Mouse (Mus musculus) embryonic fibroblast, embryonic 13.5 days (primary cell): ENCODE results near the gene Ddx27. TPM values are rescaled to one million over a fixed set of nuclear protein-coding genes. Genes with fewer than 3 reads are reported as not detected.

Experiments
- H3K27ac ChIP-seq: 2 replicates; pipeline ENCODE4 v1.5.1; 2012; ENCODE audit warnings: low read length, control low read depth, inconsistent platforms; ENCODE audit not compliant: insufficient read depth
- H3K4me1 ChIP-seq: 2 replicates; pipeline ENCODE4 v1.6.1; 2011; ENCODE audit warnings: low read length; ENCODE audit not compliant: control insufficient read depth, insufficient read depth
- H3K4me3 ChIP-seq: 2 replicates; pipeline ENCODE4 v1.5.1; 2011; ENCODE audit warnings: mild to moderate bottlenecking, control low read depth, low read length; ENCODE audit not compliant: insufficient read depth
- CTCF ChIP-seq: IDR thresholded peaks from 2 replicates; pipeline ENCODE4 v1.5.1; 2011; ENCODE audit warnings: mild to moderate bottlenecking, control low read depth, low read length, moderate library complexity, borderline replicate concordance; ENCODE audit not compliant: insufficient read depth
- POLR2A ChIP-seq: IDR thresholded peaks from 2 replicates; pipeline ENCODE4 v1.6.1; 2011; ENCODE audit warnings: low read depth, mild to moderate bottlenecking, control low read depth, low read length, moderate library complexity
- polyA plus RNA-seq: library from polyadenylated mRNA; stranded (reverse); fragments of >200 nt; gene quantifications from 2 replicates; pipeline ENCODE4 v1.2.4, GENCODE M21; 2011; ENCODE audit warnings: low read depth; ENCODE audit not compliant: missing spikeins, insufficient read length

Gene Ddx27
- polyA plus RNA-seq, 1 experiment = 29.9 TPM

DNA sequence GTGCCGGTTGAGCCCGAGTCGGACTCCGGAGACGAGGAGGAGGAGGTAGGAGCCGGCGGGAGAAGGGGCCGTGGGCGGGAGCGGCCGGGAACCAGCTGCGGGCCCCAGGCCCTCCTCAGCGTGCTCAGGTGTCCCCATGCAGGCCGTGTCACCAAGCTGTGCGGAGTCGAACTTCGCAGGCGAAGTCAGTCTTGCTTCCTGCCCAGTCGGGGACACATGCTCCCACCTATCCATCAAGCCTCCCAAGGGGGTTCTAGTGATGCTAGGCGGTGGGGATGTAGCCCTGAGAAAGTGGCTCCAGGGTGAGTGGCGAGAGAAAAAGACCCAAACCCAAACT, 357 bp downstream of the Ddx27 start:
- no peak overlapping the region for H3K27ac ChIP-seq
- TF ChIP-seq POLR2A (no peak), CTCF (no peak)
- peak overlapping the region; percentile 93 for H3K4me3 ChIP-seq
- peaks cover 4% of the 10 kb centered on the region for H3K4me1 ChIP-seq

DNA sequence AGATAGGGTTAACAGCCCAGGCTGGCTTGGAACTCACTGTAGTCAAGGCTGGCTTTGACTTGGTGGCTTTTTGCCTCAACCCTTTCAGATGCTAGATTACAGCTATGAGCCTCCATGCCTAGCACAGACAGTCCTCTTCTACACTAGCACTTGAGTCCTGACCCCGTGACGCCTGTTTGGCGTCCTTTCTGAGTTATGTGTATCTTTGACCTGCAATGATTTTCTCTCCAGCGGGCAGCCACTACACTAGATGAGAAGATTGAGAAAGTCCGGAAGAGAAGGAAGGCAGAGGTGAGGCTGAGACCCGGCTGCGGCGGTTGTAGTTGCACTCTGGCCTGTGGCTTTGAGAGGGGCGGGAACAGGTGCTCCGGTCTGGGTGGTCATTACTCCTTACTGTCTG, 4.4 kb downstream of the Ddx27 start:
- TF ChIP-seq POLR2A (no peak), CTCF (no peak)
- Histone ChIP-seq H3K4me1 (peaks cover 4% of the 10 kb centered on the region), H3K27ac (no peak overlapping the region), H3K4me3 (no peak overlapping the region)

DNA sequence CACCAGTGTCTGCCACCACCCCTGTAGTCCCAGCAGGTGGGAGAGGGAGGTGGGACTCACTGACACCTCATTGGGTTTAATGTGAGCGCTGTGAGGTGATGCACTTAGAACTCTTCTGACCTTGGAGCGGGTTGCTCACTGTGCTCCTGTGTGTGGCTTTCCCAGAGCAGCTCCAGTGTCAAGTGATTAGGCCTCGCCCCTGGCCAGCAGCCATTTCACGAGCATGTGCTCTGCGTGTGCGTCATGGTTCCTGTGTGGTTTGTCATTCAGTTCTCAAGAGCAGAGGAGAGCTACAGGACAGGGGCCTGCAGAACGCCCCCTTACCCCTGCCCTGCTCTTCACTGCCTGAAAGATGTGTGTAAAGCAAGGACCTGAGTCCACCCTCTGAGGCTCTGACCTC, 13.6 kb downstream of the Ddx27 start:
- H3K27ac ChIP-seq = no peak overlapping the region
- no peak for TF ChIP-seq CTCF
- TF ChIP-seq POLR2A = no peak
- H3K4me3 ChIP-seq = no peak overlapping the region
- no peaks in the 10 kb centered on the region for H3K4me1 ChIP-seq

DNA sequence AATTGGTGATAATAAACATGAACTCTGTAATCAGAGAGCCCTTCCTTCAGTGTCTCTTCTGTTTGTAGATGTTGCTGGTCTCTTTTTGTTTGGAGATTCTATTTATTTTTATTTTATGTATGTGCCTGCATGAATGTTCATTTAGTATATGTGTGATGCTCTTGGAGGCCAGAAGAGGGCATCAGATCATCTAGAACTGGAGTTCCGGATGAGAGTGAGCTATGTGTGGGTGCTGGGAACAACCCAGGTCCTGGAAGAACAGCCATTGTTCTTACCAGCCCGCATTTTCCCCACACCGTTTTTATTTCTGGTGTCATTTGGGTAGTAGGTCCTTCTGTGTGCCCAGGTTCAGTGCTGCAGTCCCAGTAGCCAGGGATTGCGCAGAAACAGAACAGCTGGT, 15.5 kb downstream of the Ddx27 start:
- no peak overlapping the region for H3K4me3 ChIP-seq
- no peaks in the 10 kb centered on the region for H3K4me1 ChIP-seq
- TF ChIP-seq CTCF (no peak), POLR2A (no peak)
- no peak overlapping the region for H3K27ac ChIP-seq

DNA sequence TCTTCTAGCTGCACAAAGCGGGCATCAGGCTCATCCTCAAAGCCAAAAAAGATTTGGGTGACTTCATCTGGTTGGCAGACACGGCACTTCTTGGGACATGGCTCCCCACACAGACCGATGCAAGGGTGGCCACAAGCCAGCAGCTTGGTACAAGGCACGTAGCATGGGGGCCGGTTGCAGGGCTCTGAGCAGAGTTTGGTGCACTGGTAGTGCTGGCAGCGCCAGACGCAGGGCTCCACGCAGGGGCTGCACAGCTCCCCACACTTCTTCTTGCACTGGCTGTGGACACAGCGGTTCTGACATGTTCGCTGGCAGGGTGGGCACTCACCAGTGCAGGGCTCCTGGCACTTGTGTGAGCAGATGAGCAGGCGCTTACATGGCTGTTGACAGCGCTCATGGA, 22.7 kb downstream of the Ddx27 start:
- Histone ChIP-seq H3K4me3 (no peak overlapping the region), H3K4me1 (no peaks in the 10 kb centered on the region), H3K27ac (no peak overlapping the region)
- no peak for TF ChIP-seq POLR2A
- TF ChIP-seq CTCF = no peak

DNA sequence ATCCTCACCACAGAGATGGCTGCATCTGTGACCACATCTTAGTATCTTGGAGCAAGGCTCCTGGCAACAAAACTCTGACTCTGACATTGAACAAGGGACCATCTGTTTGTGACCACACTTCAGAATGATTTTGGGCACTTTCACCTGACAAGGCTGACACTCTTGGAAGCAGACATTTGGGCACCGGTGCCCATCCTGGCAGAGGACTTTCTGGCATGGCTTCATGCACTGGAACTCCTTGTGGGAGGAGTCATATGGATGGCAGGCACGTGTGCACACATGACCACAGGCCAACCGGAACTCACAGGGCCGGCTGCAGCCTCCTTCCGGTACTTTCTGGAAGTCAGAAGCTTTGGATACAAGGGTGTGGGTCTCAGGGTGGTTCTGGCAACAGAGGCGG, 23.3 kb downstream of the Ddx27 start:
- Histone ChIP-seq H3K4me3 (no peak overlapping the region), H3K4me1 (no peaks in the 10 kb centered on the region)
- TF ChIP-seq POLR2A = no peak
- TF ChIP-seq CTCF = no peak

DNA sequence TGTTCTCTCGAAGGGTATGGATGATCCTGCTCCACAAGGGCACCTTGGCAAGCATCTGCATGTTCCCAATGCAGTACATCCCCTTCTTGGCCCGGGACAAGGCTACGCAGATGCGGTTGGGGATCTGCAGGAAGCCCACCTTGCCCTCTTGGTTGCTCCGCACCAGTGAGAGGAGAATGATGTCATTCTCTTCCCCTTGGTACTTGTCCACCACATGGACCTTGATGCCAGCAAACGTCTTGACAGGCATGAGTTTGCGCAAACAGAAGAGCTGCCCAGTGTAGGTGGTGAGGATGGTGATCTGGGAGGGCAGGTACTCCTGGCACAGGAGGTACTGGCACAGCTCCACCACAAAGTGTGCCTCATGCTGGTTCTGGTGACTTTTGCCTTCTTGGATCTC, 23.7 kb downstream of the Ddx27 start:
- no peak overlapping the region for H3K4me3 ChIP-seq
- H3K4me1 ChIP-seq = no peaks in the 10 kb centered on the region
- no peak for TF ChIP-seq CTCF
- TF ChIP-seq POLR2A = no peak
- no peak overlapping the region for H3K27ac ChIP-seq

More for the DNA sequence above, 23.3 kb downstream of the Ddx27 start:
- H3K27ac ChIP-seq = no peak overlapping the region

DNA sequence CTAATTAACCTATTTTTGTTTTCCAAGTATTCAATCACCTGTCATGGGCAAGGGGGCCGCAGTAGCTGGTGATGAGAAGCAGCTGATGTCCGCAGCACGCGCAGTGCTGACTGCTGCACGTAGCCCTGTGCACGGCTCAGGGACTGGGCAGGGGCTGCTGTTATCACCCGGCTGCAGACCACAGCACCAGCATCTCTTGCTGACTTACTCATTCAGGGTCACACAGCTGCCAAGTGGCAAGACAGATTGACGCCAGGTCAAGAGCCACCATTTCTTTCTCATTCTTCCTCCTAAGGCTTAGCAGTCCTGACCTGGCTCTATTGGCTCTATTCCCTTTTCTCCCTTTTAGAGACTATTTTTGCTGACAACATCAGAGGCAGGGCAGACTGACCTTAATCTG, 24.4 kb downstream of the Ddx27 start:
- no peaks in the 10 kb centered on the region for H3K4me1 ChIP-seq
- TF ChIP-seq CTCF (no peak), POLR2A (no peak)
- H3K27ac ChIP-seq = no peak overlapping the region
- no peak overlapping the region for H3K4me3 ChIP-seq

DNA sequence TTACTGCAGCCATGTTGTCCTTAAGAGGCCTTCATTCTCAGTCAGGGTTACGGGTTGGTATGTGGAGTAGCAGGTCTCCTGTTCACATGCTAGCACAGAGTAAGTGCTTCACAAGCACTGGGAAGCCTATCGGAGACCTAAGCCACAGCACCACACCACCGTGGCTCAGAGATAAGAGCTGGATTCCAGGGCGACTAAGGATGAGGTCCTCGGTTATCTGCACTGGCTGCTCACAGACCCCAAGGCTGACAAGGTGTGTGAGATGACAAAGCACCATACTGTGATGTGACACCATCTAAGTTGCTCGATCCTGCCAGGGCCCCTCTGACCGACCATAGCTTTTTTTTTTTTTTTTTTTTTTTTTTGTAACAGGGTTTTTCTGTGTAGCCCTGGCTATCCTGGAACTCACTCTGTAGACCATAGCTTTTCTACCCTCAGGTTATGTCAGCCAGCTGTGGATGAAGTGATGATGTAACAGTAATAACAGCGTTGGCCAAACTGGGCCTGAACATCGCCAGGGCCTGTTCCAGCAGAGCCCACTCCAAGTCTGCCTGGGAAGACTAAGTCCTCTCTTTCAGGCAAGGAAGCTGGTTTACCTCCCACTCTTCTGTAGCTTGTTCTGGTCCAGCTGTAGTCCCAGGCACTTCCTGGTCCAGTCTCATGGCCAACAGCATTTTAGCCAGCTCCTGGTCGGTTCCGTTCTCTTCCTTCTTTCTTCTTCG, 28.6 kb downstream of the Ddx27 start:
- TF ChIP-seq CTCF (no peak), POLR2A (no peak)
- Histone ChIP-seq H3K27ac (no peak overlapping the region), H3K4me3 (no peak overlapping the region), H3K4me1 (no peaks in the 10 kb centered on the region)

DNA sequence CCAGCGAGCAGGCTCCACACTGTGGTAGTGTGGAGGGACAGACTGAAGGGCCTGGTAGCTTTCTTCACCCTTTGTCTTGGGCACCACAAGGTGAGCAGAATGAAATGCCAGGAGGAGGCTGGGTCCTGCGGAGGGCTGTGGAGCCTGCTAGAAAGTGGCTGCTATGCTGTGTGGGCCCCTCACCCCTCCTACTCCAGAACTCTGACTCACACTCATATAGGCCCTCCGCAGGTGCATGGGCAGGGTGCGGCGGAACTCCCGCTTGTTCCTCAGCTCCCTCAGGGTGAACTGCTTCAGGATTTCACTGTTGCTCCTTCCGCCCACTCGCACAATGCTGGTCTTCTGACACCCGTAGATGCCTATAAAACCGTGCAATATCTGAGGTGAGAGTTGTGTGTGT, 33.2 kb downstream of the Ddx27 start:
- no peaks in the 10 kb centered on the region for H3K4me1 ChIP-seq
- H3K4me3 ChIP-seq = no peak overlapping the region
- TF ChIP-seq CTCF (no peak), POLR2A (no peak)
- no peak overlapping the region for H3K27ac ChIP-seq

DNA sequence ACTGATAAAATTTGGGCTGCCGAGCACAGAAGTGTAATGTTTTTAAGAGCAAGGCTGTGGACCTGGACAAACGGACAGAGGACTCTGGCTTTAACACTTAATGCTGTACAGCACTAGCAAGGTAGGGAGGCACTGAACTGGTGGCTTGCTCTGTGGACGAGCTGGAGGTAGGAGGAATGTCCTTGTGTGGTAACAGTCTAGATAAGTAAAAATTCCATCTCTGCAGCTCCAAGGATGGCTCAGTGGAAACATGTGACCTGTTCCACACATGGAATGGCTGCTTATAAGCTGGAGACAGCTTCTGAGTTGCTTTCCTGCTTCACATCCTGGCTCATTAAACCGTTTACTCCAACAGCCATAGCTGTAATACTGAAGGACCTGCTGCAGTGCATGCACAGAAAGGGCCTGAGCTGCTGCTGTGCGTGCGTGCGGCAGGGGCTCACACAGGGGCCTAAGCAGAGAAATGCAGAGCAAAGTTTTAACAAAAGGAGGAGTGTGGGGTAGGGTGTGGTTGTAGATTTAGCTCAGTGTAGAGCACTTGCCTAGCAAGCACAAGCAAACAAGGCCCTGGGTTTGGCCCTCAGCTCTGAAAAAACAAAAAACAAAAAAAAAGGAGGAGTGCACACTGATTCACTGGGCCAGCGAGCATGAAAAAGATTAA, 33.8 kb downstream of the Ddx27 start:
- TF ChIP-seq CTCF = no peak

More for the DNA sequence above, 33.8 kb downstream of the Ddx27 start:
- no peak overlapping the region for H3K27ac ChIP-seq
- H3K4me3 ChIP-seq = no peak overlapping the region
- H3K4me1 ChIP-seq = no peaks in the 10 kb centered on the region
